Mouse (Mus musculus) CD4-positive, CD25-positive, alpha-beta regulatory T cell, adult 4 months (primary cell): ENCODE data around the gene Scrt2. TPM values are rescaled to one million over a fixed set of nuclear protein-coding genes. Genes with fewer than 3 reads are reported as not detected.

Source experiments
- polyA plus RNA-seq, 2 experiments: library from polyadenylated mRNA; unstranded; fragments of 100-300 nt; shearing (Covaris generic); gene quantifications; one replicate each; pipeline ENCODE4 v1.2.1; 2017

Gene Scrt2
- polyA plus RNA-seq, 2 experiments from 2014 or later = not detected

Other genes starting within 250 kb of the Scrt2 start
- not detected for gene Rspo4, start 238.6 kb upstream of the Scrt2 start, polyA plus RNA-seq
- not detected for gene Angpt4, start 170.3 kb upstream of the Scrt2 start, polyA plus RNA-seq
- gene Fam110a, start 101.3 kb upstream of the Scrt2 start, polyA plus RNA-seq = 10 to 100 TPM; 16.2 to 31.3 TPM
- 10 to 100 TPM in 1 of 2 experiments, 1 to 10 TPM in 1; 8.6 to 16.0 TPM for gene Slc52a3, start 85.0 kb upstream of the Scrt2 start, polyA plus RNA-seq
- gene Srxn1, start 24.0 kb downstream of the Scrt2 start, polyA plus RNA-seq = 1 to 10 TPM; 2.2 to 3.0 TPM
- not detected for gene Tcf15, start 62.0 kb downstream of the Scrt2 start, polyA plus RNA-seq
- 100 to 1,000 TPM in 1 of 2 experiments, 10 to 100 TPM in 1; 65.7 to 107 TPM for gene Csnk2a1, start 145.3 kb downstream of the Scrt2 start, polyA plus RNA-seq
- gene Tbc1d20, start 212.3 kb downstream of the Scrt2 start, polyA plus RNA-seq = 10 to 100 TPM; 19.5 to 21.3 TPM